Mouse (Mus musculus) midbrain, embryonic 11.5 days (tissue): ENCODE data around the gene Coro1a. TPM values are rescaled to one million over a fixed set of nuclear protein-coding genes. Genes with fewer than 3 reads are reported as not detected.
"Not testable (repeated sequence)": the region's sequence is repeated elsewhere in the genome, so short reads cannot be mapped to it uniquely, and the experiment has no call there.

Experiments used
- ATAC-seq: fragments of 200-750 bp; cut with Nextera tagmentation; 2 replicates; pipeline ENCODE4 v1.8.0; 2017; ENCODE audit warnings: moderate TSS enrichment, moderate library complexity; ENCODE audit not compliant: low FRiP score
- DNase-seq: peaks from one replicate; pipeline ENCODE4 v3.0.0; 2015; ENCODE audit warnings: low spot score; ENCODE audit errors: missing footprints
- H3K27ac ChIP-seq: fragments of 300-500 bp; sonication (generic); 2 replicates; pipeline ENCODE4 v1.5.1; 2014; ENCODE audit warnings: low read depth, low read length
- H3K27me3 ChIP-seq: fragments of 300-500 bp; sonication (generic); 2 replicates; pipeline ENCODE4 v1.6.1; 2014; ENCODE audit warnings: mild to moderate bottlenecking, low read length, moderate library complexity, mixed read lengths; ENCODE audit not compliant: control insufficient read depth, insufficient read depth
- H3K36me3 ChIP-seq: fragments of 300-500 bp; sonication (generic); 2 replicates; pipeline ENCODE4 v1.6.1; 2014; ENCODE audit warnings: mild to moderate bottlenecking, low read length, moderate library complexity, mixed read lengths; ENCODE audit not compliant: control insufficient read depth, insufficient read depth
- H3K4me1 ChIP-seq: fragments of 300-500 bp; sonication (generic); 2 replicates; pipeline ENCODE4 v1.6.1; 2014; ENCODE audit warnings: low read length; ENCODE audit not compliant: control insufficient read depth, insufficient read depth
- H3K4me2 ChIP-seq: fragments of 300-500 bp; sonication (generic); 2 replicates; pipeline ENCODE4 v1.6.1; 2014; ENCODE audit warnings: mild to moderate bottlenecking, moderate library complexity
- H3K4me3 ChIP-seq: fragments of 300-500 bp; sonication (generic); 2 replicates; pipeline ENCODE4 v1.5.1; 2014; ENCODE audit warnings: low read depth, low read length
- H3K9ac ChIP-seq: fragments of 300-500 bp; sonication (generic); 2 replicates; pipeline ENCODE4 v1.6.1; 2014; ENCODE audit warnings: low read length
- H3K9me3 ChIP-seq: fragments of 300-500 bp; sonication (generic); 2 replicates; pipeline ENCODE4 v1.6.1; 2016; ENCODE audit warnings: low read length; ENCODE audit not compliant: control insufficient read depth
- WGBS: fragments of 180-500 bp; shearing (Covaris S2); extraction: QIAGEN DNeasy Blood & Tissue Kit; methylation state at CpG from one replicate; pipeline ENCODE4 v1.1.7; 2014; 5-methylcytosine and 5-hydroxymethylcytosine counted together
- polyA plus RNA-seq: library from polyadenylated mRNA; unstranded; fragments of >200 nt; fragmentation: Nextera tagmentation; extraction: Ambion mirVana; gene quantifications from 2 replicates; pipeline ENCODE4 v1.2.1, GENCODE M21; 2014

Coro1a gene
- polyA plus RNA-seq, 1 experiment from 2014 or later = 46.2 TPM

GRCm38 (mm10) chr7:126740132-126740735, 32.6 kb upstream of the Coro1a start:
- no peak overlapping the region for H3K9ac ChIP-seq
- H3K4me2 ChIP-seq = no peak overlapping the region
- no peaks in the 10 kb centered on the region for H3K9me3 ChIP-seq
- no peak overlapping the region for H3K27ac ChIP-seq
- no peak for DNase-seq
- no peaks in the 10 kb centered on the region for H3K27me3 ChIP-seq
- 79% methylated on average over 13 of the region's 13 CpGs for WGBS
- H3K36me3 ChIP-seq = no peaks in the 10 kb centered on the region
- ATAC-seq = no peak
- H3K4me1 ChIP-seq = no peaks in the 10 kb centered on the region
- no peak overlapping the region for H3K4me3 ChIP-seq

GRCm38 (mm10) chr7:126739551-126739950, 32.0 kb upstream of the Coro1a start:
- Histone ChIP-seq H3K36me3 (no peaks in the 10 kb centered on the region), H3K4me3 (no peak overlapping the region), H3K4me1 (no peaks in the 10 kb centered on the region), H3K27ac (no peak overlapping the region), H3K9ac (no peak overlapping the region), H3K27me3 (no peaks in the 10 kb centered on the region), H3K9me3 (no peaks in the 10 kb centered on the region), H3K4me2 (no peak overlapping the region)
- ATAC-seq (no peak), DNase-seq (no peak)
- WGBS = 85% methylated on average over 17 of the region's 17 CpGs

GRCm38 (mm10) chr7:126736122-126736521, 28.5 kb upstream of the Coro1a start:
- DNase-seq = no peak
- 82% methylated on average over 8 of the region's 8 CpGs for WGBS
- H3K36me3 ChIP-seq = no peaks in the 10 kb centered on the region

DNA sequence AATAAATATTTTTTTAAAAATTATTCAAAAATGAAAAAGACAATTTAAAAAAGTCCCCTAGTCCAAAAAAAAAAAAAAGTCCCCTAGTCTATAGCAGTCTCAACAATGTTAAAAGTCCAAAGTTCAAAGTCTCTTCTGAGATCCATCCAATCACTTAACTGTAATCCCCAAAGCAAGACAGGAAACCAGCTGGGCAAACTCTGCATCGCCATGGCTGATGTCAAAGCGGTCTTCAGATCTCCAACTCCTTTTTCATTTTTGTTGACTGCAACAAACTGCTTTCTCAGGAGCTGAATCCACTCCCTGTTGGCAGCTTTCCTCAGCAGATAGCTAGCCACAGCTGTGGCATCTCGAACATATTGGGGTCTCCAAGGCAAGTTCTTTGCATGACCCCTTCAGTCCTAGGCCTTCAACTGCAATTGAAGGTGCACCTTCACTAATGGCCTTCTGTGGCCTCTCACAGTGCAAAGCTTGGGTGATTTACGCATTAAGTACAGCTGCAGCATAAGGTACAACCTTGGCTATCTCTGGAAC, 22.7 kb upstream of the Coro1a start:
- H3K27ac ChIP-seq = not testable (repeated sequence)
- 83% methylated on average over 4 of the region's 4 CpGs for WGBS

More at GRCm38 (mm10) chr7:126736122-126736521, 28.5 kb upstream of the Coro1a start:
- no peak for ATAC-seq
- no peak overlapping the region for H3K27ac ChIP-seq
- H3K9me3 ChIP-seq = no peaks in the 10 kb centered on the region
- no peaks in the 10 kb centered on the region for H3K4me1 ChIP-seq
- H3K27me3 ChIP-seq = no peaks in the 10 kb centered on the region
- H3K9ac ChIP-seq = no peak overlapping the region
- H3K4me2 ChIP-seq = no peak overlapping the region
- no peak overlapping the region for H3K4me3 ChIP-seq

GRCm38 (mm10) chr7:126725667-126726066, 18.1 kb upstream of the Coro1a start:
- H3K36me3 ChIP-seq = no peaks in the 10 kb centered on the region
- no peak overlapping the region for H3K4me2 ChIP-seq
- no peak overlapping the region for H3K4me3 ChIP-seq
- H3K27me3 ChIP-seq = no peaks in the 10 kb centered on the region
- H3K9ac ChIP-seq = no peak overlapping the region
- DNase-seq (no peak), ATAC-seq (no peak)
- no peak overlapping the region for H3K27ac ChIP-seq
- 86% methylated on average over 5 of the region's 5 CpGs for WGBS
- H3K9me3 ChIP-seq = no peaks in the 10 kb centered on the region
- H3K4me1 ChIP-seq = no peaks in the 10 kb centered on the region

More for the DNA sequence above, 22.7 kb upstream of the Coro1a start:
- H3K4me3 ChIP-seq, H3K4me2 ChIP-seq, H3K27me3 ChIP-seq, DNase-seq, H3K9ac ChIP-seq, H3K4me1 ChIP-seq, H3K9me3 ChIP-seq, ATAC-seq, H3K36me3 ChIP-seq: not testable (repeated sequence)

- no peak for DNase-seq
- H3K9me3 ChIP-seq = no peaks in the 10 kb centered on the region
- no peak overlapping the region for H3K4me3 ChIP-seq
- 79% methylated on average over 3 of the region's 3 CpGs for WGBS
- no peak overlapping the region for H3K27ac ChIP-seq
- no peaks in the 10 kb centered on the region for H3K4me1 ChIP-seq
- ATAC-seq = no peak
- H3K36me3 ChIP-seq = no peaks in the 10 kb centered on the region
- H3K4me2 ChIP-seq = no peak overlapping the region
- H3K27me3 ChIP-seq = no peaks in the 10 kb centered on the region
- no peak overlapping the region for H3K9ac ChIP-seq
These were observed 17.5 kb upstream of the Coro1a start for GRCm38 (mm10) chr7:126725077-126725476.

DNA sequence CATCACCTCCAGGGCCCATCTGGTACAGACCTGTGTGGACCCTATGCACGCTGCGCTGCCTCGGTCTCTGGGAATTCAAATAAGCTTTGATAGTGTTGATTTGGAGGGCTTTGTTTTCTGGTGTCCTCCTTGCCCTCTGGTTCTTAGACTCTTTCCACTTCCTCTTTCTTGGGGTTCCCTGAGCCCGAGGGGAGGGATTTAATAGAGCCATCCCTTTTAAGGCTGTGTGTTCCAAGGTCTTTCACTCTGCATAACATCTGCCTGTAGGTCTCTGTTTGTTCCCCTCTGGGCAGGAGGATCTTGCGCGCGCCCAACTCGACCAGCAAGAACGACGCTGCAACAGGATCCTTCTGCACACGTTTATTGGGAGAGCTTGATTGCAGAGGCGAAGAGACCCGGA, 14.0 kb upstream of the Coro1a start:
- H3K4me1 ChIP-seq = no peaks in the 10 kb centered on the region
- 92% methylated on average over 13 of the region's 13 CpGs for WGBS

DNA sequence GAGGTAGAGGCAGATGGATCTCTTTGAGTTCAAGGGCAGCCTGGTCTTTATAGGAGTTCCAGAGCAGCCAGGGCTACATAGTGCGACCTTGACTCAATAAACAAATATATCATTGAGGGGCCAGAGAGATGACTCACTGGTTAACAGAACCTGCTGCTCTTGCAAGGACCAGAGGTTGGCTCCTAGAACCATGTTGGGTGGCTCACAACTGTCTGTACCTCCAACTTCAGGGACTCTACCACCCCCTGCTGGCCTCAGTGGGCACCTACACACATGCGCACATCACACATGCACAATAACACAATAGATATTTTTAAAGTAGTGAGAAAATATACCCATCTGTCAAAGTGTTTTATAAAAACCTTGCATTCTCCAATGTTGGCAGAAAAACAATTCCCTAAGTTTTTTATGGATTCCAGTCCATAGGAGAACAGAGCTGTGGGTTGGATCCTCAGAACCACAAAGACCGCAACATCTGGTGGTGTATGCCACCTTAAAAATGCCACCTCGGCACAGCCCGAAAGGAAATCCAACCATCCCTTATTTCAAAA, 11.3 kb upstream of the Coro1a start:
- Histone ChIP-seq H3K27ac (no peak overlapping the region), H3K4me3 (no peak overlapping the region), H3K4me1 (no peaks in the 10 kb centered on the region), H3K9me3 (no peaks in the 10 kb centered on the region), H3K27me3 (no peaks in the 10 kb centered on the region), H3K9ac (no peak overlapping the region), H3K4me2 (no peak overlapping the region), H3K36me3 (no peaks in the 10 kb centered on the region)
- DNase-seq (no peak), ATAC-seq (no peak)
- WGBS = 94% methylated on average over 5 of the region's 5 CpGs

More for the DNA sequence above, 14.0 kb upstream of the Coro1a start:
- Histone ChIP-seq H3K9me3 (no peaks in the 10 kb centered on the region), H3K36me3 (no peaks in the 10 kb centered on the region), H3K9ac (no peak overlapping the region), H3K27me3 (no peaks in the 10 kb centered on the region), H3K4me3 (no peak overlapping the region), H3K27ac (no peak overlapping the region), H3K4me2 (no peak overlapping the region)
- ATAC-seq = no peak
- DNase-seq = no peak

GRCm38 (mm10) chr7:126717566-126717965, 10.0 kb upstream of the Coro1a start:
- no peak for ATAC-seq
- Histone ChIP-seq H3K27me3 (no peaks in the 10 kb centered on the region), H3K36me3 (no peaks in the 10 kb centered on the region), H3K4me2 (no peak overlapping the region), H3K4me1 (no peaks in the 10 kb centered on the region), H3K9me3 (no peaks in the 10 kb centered on the region), H3K27ac (no peak overlapping the region), H3K4me3 (no peak overlapping the region), H3K9ac (no peak overlapping the region)
- 88% methylated on average over 3 of the region's 3 CpGs for WGBS
- DNase-seq = no peak
